Mouse (Mus musculus): ENCODE results near the gene Abcd4. TPM values are rescaled to one million over a fixed set of nuclear protein-coding genes. Genes with fewer than 3 reads are reported as not detected.

Abcd4 gene
- total RNA-seq, 1 experiment, result 26.9 TPM

DNA sequence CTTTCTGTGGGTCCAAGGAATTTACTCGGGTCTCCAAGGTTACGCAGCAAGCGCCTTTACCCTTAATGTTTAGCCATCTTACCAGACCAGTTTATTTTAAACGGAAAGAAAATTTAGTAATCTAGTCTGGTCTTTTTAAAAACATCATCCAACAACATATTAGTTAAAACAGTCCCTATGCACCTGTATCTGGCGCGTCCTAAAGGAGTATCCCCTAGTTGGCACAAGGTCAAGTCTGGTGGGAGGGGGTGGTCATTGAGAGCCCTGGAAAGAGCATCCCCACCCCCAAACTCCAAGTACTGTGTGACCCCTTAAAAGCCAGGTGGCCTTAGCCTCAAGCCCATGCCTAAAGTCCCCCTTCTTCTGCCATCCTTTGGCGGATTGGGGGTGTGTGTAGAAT is 44.1 kb downstream of the Abcd4 start:
- no peak for TF ChIP-seq CHD2 (IDR thresholded peaks at IDR 0.05; ENCODE audit: low read depth, low read length)
- no peak for TF ChIP-seq ZNF384 (IDR thresholded peaks at IDR 0.05; ENCODE audit: low read depth, low read length)
- TF ChIP-seq HCFC1 (IDR thresholded peaks at IDR 0.05; ENCODE audit: borderline replicate concordance, insufficient read depth, low read length), result no peak
- TF ChIP-seq ZC3H11A (IDR thresholded peaks at IDR 0.05; ENCODE audit: borderline replicate concordance, low read depth, low read length), result no peak
- no peak for TF ChIP-seq MAFK (IDR thresholded peaks at IDR 0.05; ENCODE audit: insufficient read depth, low read depth, low read length)
- no peak overlapping the region for H3K9ac ChIP-seq (ENCODE audit: insufficient read depth, low read depth, low read length, poor library complexity, severe bottlenecking)
- peaks cover 3 to 6% of the 10 kb centered on the region in 2 experiments; a peak in 2 of 4 replicates for H3K4me1 ChIP-seq (ENCODE audit: control insufficient read depth in 2 of 2, insufficient read depth in 2 of 2, low read length in 2 of 2, poor library complexity in 1 of 2)
- DNase-seq (ENCODE audit: low read depth, low spot score), result no peak
- no peak overlapping the region for H3K4me3 ChIP-seq (ENCODE audit: insufficient read depth in 1 of 2, low read depth in 1 of 2, low read length in 2 of 2, poor library complexity in 1 of 2, severe bottlenecking in 1 of 2)
- in situ Hi-C loops (cut with MboI; ENCODE audit: low sequenced_read_pairs in 2 of 2, unreplicated experiment in 2 of 2), result no loop called here
- no peaks in the 10 kb centered on the region for H3K9me3 ChIP-seq (ENCODE audit: control insufficient read depth, insufficient read depth, low read depth, low read length)
- no peaks in the 10 kb centered on the region for H3K36me3 ChIP-seq (ENCODE audit: control insufficient read depth, insufficient read depth, low read length, poor library complexity, severe bottlenecking)
- H3K27ac ChIP-seq (ENCODE audit: insufficient read depth, low read depth, low read length, poor library complexity, severe bottlenecking), result no peak overlapping the region

DNA sequence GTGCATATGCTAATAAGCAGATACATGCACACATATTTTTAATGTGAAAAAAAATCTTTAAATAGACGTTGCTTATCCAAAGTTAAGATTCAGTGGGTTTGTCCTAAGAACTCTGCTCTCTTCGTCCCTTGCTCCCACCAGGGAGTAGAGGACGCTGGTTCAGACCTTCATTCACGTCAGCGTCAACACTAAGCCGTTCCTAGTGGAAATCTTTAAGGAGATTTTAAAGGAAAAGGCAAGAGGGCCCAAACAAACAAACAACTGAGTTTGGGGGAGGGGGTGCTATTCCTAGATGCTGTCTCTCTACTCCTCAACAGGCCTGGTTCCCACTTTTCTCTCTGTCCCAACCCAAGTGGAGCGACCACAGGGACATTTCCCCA is 44.9 kb downstream of the Abcd4 start:
- peaks cover 3 to 5% of the 10 kb centered on the region in 2 experiments; a peak in 2 of 4 replicates for H3K4me1 ChIP-seq (ENCODE audit: control insufficient read depth in 2 of 2, insufficient read depth in 2 of 2, low read length in 2 of 2, poor library complexity in 1 of 2)
- H3K9ac ChIP-seq (ENCODE audit: insufficient read depth, low read depth, low read length, poor library complexity, severe bottlenecking), result no peak overlapping the region
- no peak for DNase-seq (ENCODE audit: low read depth, low spot score)
- TF ChIP-seq HCFC1 (IDR thresholded peaks at IDR 0.05; ENCODE audit: borderline replicate concordance, insufficient read depth, low read length) (no peak), CHD2 (IDR thresholded peaks at IDR 0.05; ENCODE audit: low read depth, low read length) (no peak), ZC3H11A (IDR thresholded peaks at IDR 0.05; ENCODE audit: borderline replicate concordance, low read depth, low read length) (no peak), ZNF384 (IDR thresholded peaks at IDR 0.05; ENCODE audit: low read depth, low read length) (no peak), MAFK (IDR thresholded peaks at IDR 0.05; ENCODE audit: insufficient read depth, low read depth, low read length) (no peak)
- no peaks in the 10 kb centered on the region for H3K36me3 ChIP-seq (ENCODE audit: control insufficient read depth, insufficient read depth, low read length, poor library complexity, severe bottlenecking)
- H3K9me3 ChIP-seq (ENCODE audit: control insufficient read depth, insufficient read depth, low read depth, low read length), result no peaks in the 10 kb centered on the region
- H3K4me3 ChIP-seq (ENCODE audit: insufficient read depth in 1 of 2, low read depth in 1 of 2, low read length in 2 of 2, poor library complexity in 1 of 2, severe bottlenecking in 1 of 2), result no peak overlapping the region
- in situ Hi-C loops (cut with MboI; ENCODE audit: low sequenced_read_pairs in 2 of 2, unreplicated experiment in 2 of 2), result no loop called here
- H3K27ac ChIP-seq (ENCODE audit: insufficient read depth, low read depth, low read length, poor library complexity, severe bottlenecking), result no peak overlapping the region

DNA sequence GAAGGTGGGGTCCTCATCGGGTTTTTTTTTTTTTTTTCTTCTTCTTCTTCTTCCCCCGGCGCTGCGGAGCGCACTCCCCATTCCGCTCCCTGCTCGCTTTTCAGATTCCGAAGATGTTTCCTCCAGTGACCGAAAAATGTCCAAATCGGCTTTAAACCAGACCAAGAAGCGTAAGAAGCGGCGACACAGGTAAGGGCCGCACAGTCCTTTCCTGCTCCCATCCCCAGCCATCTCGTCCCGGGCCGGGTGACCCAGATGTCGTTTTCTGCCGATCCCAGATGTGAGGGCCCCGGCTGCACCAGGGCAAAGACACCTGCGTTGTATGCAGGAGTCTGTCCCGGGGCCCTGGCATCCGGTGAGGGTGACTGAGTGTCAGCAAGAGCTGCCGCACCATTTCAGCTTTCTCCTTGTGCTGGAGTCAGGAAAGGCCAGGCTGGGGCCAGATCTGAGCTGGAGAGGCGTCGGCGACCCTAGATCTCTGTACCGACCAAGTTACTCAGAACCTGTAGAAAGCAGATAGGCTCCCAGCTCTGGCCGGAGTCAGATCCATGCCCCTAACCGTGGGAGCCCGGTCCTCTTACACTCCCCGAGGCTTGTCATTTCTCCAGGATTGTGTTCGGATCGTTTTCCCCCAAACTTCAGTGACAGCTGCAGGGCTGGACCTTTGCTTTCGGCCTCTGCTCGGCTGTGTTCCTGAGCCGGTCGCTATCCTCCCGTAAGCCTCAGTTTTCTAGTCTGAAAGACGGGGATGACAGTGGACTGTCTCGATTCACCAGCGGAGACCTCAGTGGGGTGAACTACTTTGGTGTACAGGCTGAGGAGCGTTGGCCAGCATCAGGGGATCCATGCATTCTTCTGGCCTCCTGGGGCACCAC is 45.5 kb downstream of the Abcd4 start:
- Histone ChIP-seq H3K36me3 (ENCODE audit: control insufficient read depth, insufficient read depth, low read length, poor library complexity, severe bottlenecking) (no peaks in the 10 kb centered on the region), H3K9me3 (ENCODE audit: control insufficient read depth, insufficient read depth, low read depth, low read length) (no peaks in the 10 kb centered on the region), H3K4me3 (ENCODE audit: insufficient read depth in 1 of 2, low read depth in 1 of 2, low read length in 2 of 2, poor library complexity in 1 of 2, severe bottlenecking in 1 of 2) (peak overlapping the region; percentile 29 to 39), H3K4me1 (ENCODE audit: control insufficient read depth in 2 of 2, insufficient read depth in 2 of 2, low read length in 2 of 2, poor library complexity in 1 of 2) (peaks cover 3 to 5% of the 10 kb centered on the region in 2 experiments; a peak in 2 of 4 replicates), H3K9ac (ENCODE audit: insufficient read depth, low read depth, low read length, poor library complexity, severe bottlenecking) (no peak overlapping the region), H3K27ac (ENCODE audit: insufficient read depth, low read depth, low read length, poor library complexity, severe bottlenecking) (no peak overlapping the region)
- in situ Hi-C loops (cut with MboI; ENCODE audit: low sequenced_read_pairs in 2 of 2, unreplicated experiment in 2 of 2), result no loop called here
- no peak for DNase-seq (ENCODE audit: low read depth, low spot score)
- TF ChIP-seq ZNF384 (IDR thresholded peaks at IDR 0.05; ENCODE audit: low read depth, low read length) (0 out of 2 replicates have a peak, but pooled peaks have one; percentile 11), CHD2 (IDR thresholded peaks at IDR 0.05; ENCODE audit: low read depth, low read length) (no peak), ZC3H11A (IDR thresholded peaks at IDR 0.05; ENCODE audit: borderline replicate concordance, low read depth, low read length) (no peak), MAFK (IDR thresholded peaks at IDR 0.05; ENCODE audit: insufficient read depth, low read depth, low read length) (no peak), HCFC1 (IDR thresholded peaks at IDR 0.05; ENCODE audit: borderline replicate concordance, insufficient read depth, low read length) (no peak)

DNA sequence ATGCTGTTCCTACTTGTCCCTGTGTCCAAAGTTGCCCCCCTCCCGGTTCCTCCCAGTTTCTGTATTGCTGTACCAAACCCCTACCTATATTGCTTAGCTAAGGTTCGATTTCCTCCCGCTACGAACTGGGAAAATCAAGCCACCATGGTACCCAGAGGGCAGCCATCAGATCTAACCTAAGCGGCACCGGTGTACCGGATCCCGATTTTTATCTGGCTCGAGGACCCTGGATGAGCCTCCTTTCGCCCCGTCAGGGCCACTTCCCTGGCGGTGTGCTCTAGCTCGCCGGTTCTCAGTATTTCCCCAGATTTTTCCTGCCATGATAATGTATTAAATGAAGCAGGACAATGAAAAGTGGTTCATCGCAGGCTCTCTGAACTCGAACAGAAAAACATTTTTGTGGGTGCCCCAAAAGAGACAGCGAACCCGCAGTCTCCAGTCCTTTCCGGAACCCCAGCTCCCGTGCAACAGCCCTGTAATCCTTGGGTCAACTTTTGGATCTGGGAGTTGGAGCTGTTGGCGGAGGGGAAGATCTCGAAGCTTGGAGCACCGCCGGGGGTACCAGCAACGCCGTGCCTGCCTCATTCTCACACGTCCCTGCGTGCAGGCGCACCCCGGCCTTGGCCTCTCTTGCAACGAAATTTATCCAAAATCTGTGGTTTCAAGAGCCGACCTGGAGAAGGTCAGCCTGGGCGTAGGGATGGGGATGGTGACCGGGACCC is 46.4 kb downstream of the Abcd4 start:
- Histone ChIP-seq H3K9ac (ENCODE audit: insufficient read depth, low read depth, low read length, poor library complexity, severe bottlenecking) (no peak overlapping the region), H3K27ac (ENCODE audit: insufficient read depth, low read depth, low read length, poor library complexity, severe bottlenecking) (no peak overlapping the region), H3K4me3 (ENCODE audit: insufficient read depth in 1 of 2, low read depth in 1 of 2, low read length in 2 of 2, poor library complexity in 1 of 2, severe bottlenecking in 1 of 2) (peak overlapping the region; percentile 29 to 39), H3K9me3 (ENCODE audit: control insufficient read depth, insufficient read depth, low read depth, low read length) (no peaks in the 10 kb centered on the region), H3K4me1 (ENCODE audit: control insufficient read depth in 2 of 2, insufficient read depth in 2 of 2, low read length in 2 of 2, poor library complexity in 1 of 2) (peaks cover 3 to 5% of the 10 kb centered on the region in 2 experiments; a peak in 2 of 4 replicates), H3K36me3 (ENCODE audit: control insufficient read depth, insufficient read depth, low read length, poor library complexity, severe bottlenecking) (no peaks in the 10 kb centered on the region)
- no peak for DNase-seq (ENCODE audit: low read depth, low spot score)
- TF ChIP-seq MAFK (IDR thresholded peaks at IDR 0.05; ENCODE audit: insufficient read depth, low read depth, low read length), result no peak
- no peak for TF ChIP-seq HCFC1 (IDR thresholded peaks at IDR 0.05; ENCODE audit: borderline replicate concordance, insufficient read depth, low read length)
- no peak for TF ChIP-seq ZNF384 (IDR thresholded peaks at IDR 0.05; ENCODE audit: low read depth, low read length)
- TF ChIP-seq CHD2 (IDR thresholded peaks at IDR 0.05; ENCODE audit: low read depth, low read length), result no peak
- in situ Hi-C loops (cut with MboI; ENCODE audit: low sequenced_read_pairs in 2 of 2, unreplicated experiment in 2 of 2), result no loop called here
